Mouse (Mus musculus) stomach, postnatal 0 days (tissue): ENCODE measurements around the gene Haspin.

Experiments
- CTCF ChIP-seq: IDR thresholded peaks from 2 replicates; pipeline ENCODE4 v1.5.1; 2016; ENCODE audit warnings: antibody characterized with exemption, low read depth, mild to moderate bottlenecking, moderate library complexity
- EP300 ChIP-seq: optimal IDR thresholded peaks from 2 replicates; pipeline ENCODE3; 2016; ENCODE audit warnings: antibody characterized with exemption

GRCm38 (mm10) chr11:73144261-73144681, 6.2 kb upstream of the Haspin start:
- TF ChIP-seq CTCF, result no peak
- no peak for TF ChIP-seq EP300
